Mouse (Mus musculus): ENCODE results near the gene Olfr1241.

Olfr1241 gene

GRCm38 (mm10) chr2:89487026-89487425 is at the start of gene Olfr1241:
Gene Olfr1241, minus strand, starts transcription at chr2:89487126.
- no peak for DNase-seq

- no peak for DNase-seq
Measured at GRCm38 (mm10) chr2:89531387-89531786, 44.5 kb upstream of the Olfr1241 start, which contains the start of gene Olfr1243. Gene Olfr1243, minus strand, starts transcription at chr2:89531487.

GRCm38 (mm10) chr2:89498235-89498634 is 11.3 kb upstream of the Olfr1241 start, which contains the start of gene Olfr1242:
Gene Olfr1242, minus strand, starts transcription at chr2:89498335.
- no peak for DNase-seq

DNA sequence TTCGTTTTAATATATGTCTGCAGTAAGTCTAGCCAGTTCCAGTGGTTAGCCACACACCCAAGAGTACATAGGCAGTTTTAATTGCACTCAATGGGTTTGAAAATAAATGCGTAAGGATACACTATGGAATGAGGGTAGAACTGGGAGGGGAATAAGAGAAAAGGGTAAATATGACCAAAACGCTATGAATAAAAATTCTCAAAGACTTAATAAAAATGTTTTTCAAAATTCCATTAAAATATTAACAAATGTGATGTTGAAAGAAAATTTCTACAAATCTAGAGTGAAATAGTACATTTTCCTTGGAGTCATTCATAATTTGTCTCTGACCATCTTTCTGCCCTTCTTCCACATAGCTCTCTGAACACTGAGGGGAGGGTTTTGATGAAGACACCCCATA is 44.0 kb downstream of the Olfr1241 start, which contains the start of gene Olfr1240:
Gene Olfr1240, minus strand, starts transcription at position 101 of the 400 bp plus-strand sequence.
- no peak for DNase-seq
